In the genomic region with DNA sequence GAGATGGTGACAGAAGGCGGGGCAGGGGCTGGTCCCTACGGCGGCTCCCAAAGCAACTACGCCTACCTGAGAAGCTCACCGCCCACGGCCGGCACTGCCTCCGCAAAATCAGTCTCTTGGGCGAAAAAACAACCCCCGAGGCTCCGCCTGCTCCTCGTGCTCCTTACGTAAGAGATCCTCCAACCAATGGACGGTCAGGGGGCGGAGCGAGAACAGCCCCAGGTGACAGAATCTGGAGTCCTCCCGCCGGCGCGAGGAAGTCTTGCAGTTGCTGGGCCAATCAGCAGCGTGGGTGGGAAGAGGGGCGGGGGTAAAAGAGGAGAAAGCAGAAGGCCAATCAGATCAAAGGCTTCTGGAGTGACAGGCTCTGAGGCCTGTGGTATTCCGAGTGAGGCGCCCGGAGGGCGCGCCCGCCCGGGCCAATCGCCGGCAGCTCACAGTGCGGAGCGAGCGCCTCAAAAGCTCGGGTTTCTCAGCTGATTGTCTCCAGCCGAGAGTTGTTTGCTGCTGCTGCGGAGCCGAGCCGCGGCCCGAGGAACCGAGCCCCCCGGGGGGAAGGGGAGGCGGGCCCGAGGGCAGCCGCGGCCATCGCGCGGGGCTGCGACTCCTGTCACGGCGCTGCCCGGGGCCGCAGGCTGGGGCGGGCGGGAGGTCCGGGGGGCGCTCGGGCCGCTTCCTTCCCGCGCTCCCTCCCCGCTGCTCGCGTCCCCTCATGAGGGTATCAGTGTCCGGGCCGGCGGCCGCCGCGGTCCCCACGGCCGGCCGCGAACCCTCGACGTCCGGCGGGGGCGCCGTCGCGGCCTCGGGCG, we compare ENCODE assay signal across 8 mouse cellular contexts. TPM values are rescaled to one million over a fixed set of nuclear protein-coding genes. Genes with fewer than 3 reads are reported as not detected.
DNase-seq lines count a peak whose midpoint lies in the region; ATAC-seq and TF ChIP-seq lines count a peak whose summit lies in the region.

A gene (plus strand): TSS at position 437 of the 809 bp plus-strand sequence.

- TF ChIP-seq EP300 in lung, postnatal 0 days (IDR thresholded peaks at IDR 0.05), result no peak

- peak within 1 kb of the TSS; percentile 74 for H3K4me3 ChIP-seq in hindbrain, embryonic 12.5 days
- H3K4me3 ChIP-seq in lung, postnatal 0 days (ENCODE audit: low read depth, low read length), result peak within 1 kb of the TSS; percentile 71

- H3K27ac ChIP-seq in hindbrain, embryonic 12.5 days, result peak within 1 kb of the TSS; percentile 96
- peak within 1 kb of the TSS; percentile 93 for H3K27ac ChIP-seq in lung, postnatal 0 days (ENCODE audit: low read length)

- peak within 1 kb of the TSS; percentile 95 for H3K9ac ChIP-seq in hindbrain, embryonic 12.5 days
- H3K9ac ChIP-seq in lung, postnatal 0 days (replicated peaks; ENCODE audit: low read depth), result peak within 1 kb of the TSS; percentile 47

- no peaks in the 10 kb centered on the region for H3K27me3 ChIP-seq in hindbrain, embryonic 12.5 days
- no peaks in the 10 kb centered on the region for H3K27me3 ChIP-seq in lung, postnatal 0 days (replicated peaks; ENCODE audit: insufficient read depth, low read length)

- H3K36me3 ChIP-seq in hindbrain, embryonic 12.5 days, result no peaks in the 10 kb centered on the region
- H3K36me3 ChIP-seq in lung, postnatal 0 days (ENCODE audit: insufficient read depth, low read length), result no peaks in the 10 kb centered on the region

- WGBS in hindbrain, embryonic 12.5 days, result under 1% methylated on average over 77 of the region's 86 CpGs
- WGBS in lung, postnatal 0 days, result 3% methylated on average over 68 of the region's 86 CpGs

- H3K9me3 ChIP-seq in hindbrain, embryonic 12.5 days (replicated peaks), result no peaks in the 10 kb centered on the region
- H3K9me3 ChIP-seq in lung, postnatal 0 days (ENCODE audit: low read length), result no peaks in the 10 kb centered on the region

- TF ChIP-seq CTCF in lung, postnatal 0 days (IDR thresholded peaks at IDR 0.05), result no peak

- peak; percentile 99 for ATAC-seq in hindbrain, embryonic 12.5 days (ENCODE audit: low FRiP score)
- peak; percentile 98 for ATAC-seq in lung, postnatal 0 days

- H3K4me1 ChIP-seq in hindbrain, embryonic 12.5 days, result peaks cover 17% of the 10 kb centered on the region
- H3K4me1 ChIP-seq in lung, postnatal 0 days (ENCODE audit: insufficient read depth, low read depth, low read length), result no peaks in the 10 kb centered on the region

- DNase-seq in T-cell, adult 2 months (ENCODE audit: low spot score), result peak; percentile 100
- peak; percentile 98 to 99 for DNase-seq in cerebellum, postnatal 25 days
- peak; percentile 98 to 99 for DNase-seq in frontal cortex, postnatal 14 days (ENCODE audit: low spot score in 2 of 2)
- DNase-seq in layer of hippocampus, postnatal 10 days (ENCODE audit: low spot score in 2 of 2), result peak; percentile 95 to 96
- peak; percentile 100 for DNase-seq in lung, postnatal 0 days (ENCODE audit: low spot score)
- DNase-seq in ovary, postnatal 10 days (ENCODE audit: low spot score), result peak; percentile 84
- DNase-seq in thymus, postnatal 0 days (ENCODE audit: low spot score), result peak; percentile 100

- H3K4me2 ChIP-seq in hindbrain, embryonic 12.5 days (replicated peaks), result peak within 1 kb of the TSS; percentile 77
- H3K4me2 ChIP-seq in lung, postnatal 0 days (replicated peaks; ENCODE audit: low read depth, low read length), result peak within 1 kb of the TSS; percentile 91

RNA-seq across cellular contexts. Expression of the gene that starts here (rescaled TPM):
- 11.7 and 12.1 TPM in 2 replicates for polyA plus RNA-seq in hindbrain, embryonic 12.5 days (2016; fragmentation: Nextera tagmentation; extraction: Ambion mirVana)
- 10 to 100 TPM; 24.5 to 27.9 TPM for total RNA-seq in layer of hippocampus, postnatal 10 days (2021)
- polyA plus RNA-seq in lung, postnatal 0 days (2015; fragmentation: Nextera tagmentation; extraction: Ambion mirVana), result 1.8 and 2.0 TPM in 2 replicates
- polyA plus RNA-seq in thymus, postnatal 0 days (2015; fragmentation: Nextera tagmentation; extraction: Ambion mirVana), result 0.72 and 0.90 TPM in 2 replicates

Comparison
In these comparisons a context has a peak if more than half of its experiments do, and no peak if none do; other contexts are left out.
1. Peak in every context shown above with its lines: DNase-seq, ATAC-seq, H3K4me3 ChIP-seq and H3K27ac ChIP-seq.
2. Peak in DNase-seq in thymus, postnatal 0 days; RNA of the gene not detected or under 1 TPM.